Mouse (Mus musculus): ENCODE data around the gene Aebp1.

GRCm38 (mm10) chr11:5819223-5819622 lies 42.5 kb upstream of the Aebp1 start:
- TF ChIP-seq CTCF (IDR thresholded peaks at IDR 0.05; ENCODE audit: borderline replicate concordance, insufficient read depth, low read depth, low read length), result no peak
- TF ChIP-seq POLR2A (IDR thresholded peaks at IDR 0.05; ENCODE audit: borderline replicate concordance, insufficient read depth, low read length), result no peak

All from cerebellum, adult 2 months (tissue).